Mouse (Mus musculus) limb, embryonic 11.5 days (tissue): ENCODE results near the gene Muc3. TPM values are rescaled to one million over a fixed set of nuclear protein-coding genes. Genes with fewer than 3 reads are reported as not detected.

Experiments
- ATAC-seq: fragments of 200-750 bp; cut with Nextera tagmentation; 2 replicates; pipeline ENCODE4 v1.8.0; 2017; ENCODE audit warnings: low read depth; ENCODE audit not compliant: insufficient number of reproducible peaks, low FRiP score, low TSS enrichment
- DNase-seq: peaks from one replicate; pipeline ENCODE4 v3.0.0-alpha.2; 2015; ENCODE audit warnings: low spot score
- H3K27ac ChIP-seq: fragments of 300-500 bp; sonication (generic); replicated peaks from 2 replicates; pipeline ENCODE4 v1.5.1; 2014; ENCODE audit warnings: low read depth, mild to moderate bottlenecking, low read length
- H3K27me3 ChIP-seq: fragments of 300-500 bp; sonication (generic); 2 replicates; pipeline ENCODE4 v1.6.1; 2014; ENCODE audit warnings: mild to moderate bottlenecking, low read length, mixed read lengths; ENCODE audit not compliant: control insufficient read depth, insufficient read depth
- H3K36me3 ChIP-seq: fragments of 300-500 bp; sonication (generic); 2 replicates; pipeline ENCODE4 v1.6.1; 2014; ENCODE audit warnings: mild to moderate bottlenecking, low read length, moderate library complexity, mixed read lengths; ENCODE audit not compliant: control insufficient read depth, insufficient read depth
- H3K4me1 ChIP-seq: fragments of 300-500 bp; sonication (generic); 2 replicates; pipeline ENCODE4 v1.6.1; 2014; ENCODE audit warnings: low read length, mixed read lengths; ENCODE audit not compliant: control insufficient read depth, insufficient read depth
- H3K4me2 ChIP-seq: fragments of 300-500 bp; sonication (generic); 2 replicates; pipeline ENCODE4 v1.6.1; 2014; ENCODE audit warnings: low read depth, mild to moderate bottlenecking, moderate library complexity; ENCODE audit not compliant: severe bottlenecking
- H3K4me3 ChIP-seq: fragments of 300-500 bp; sonication (generic); 2 replicates; pipeline ENCODE4 v1.5.1; 2014; ENCODE audit warnings: low read depth, low read length
- H3K9ac ChIP-seq: fragments of 300-500 bp; sonication (generic); 2 replicates; pipeline ENCODE4 v1.6.1; 2014; ENCODE audit warnings: mild to moderate bottlenecking, low read length
- H3K9me3 ChIP-seq: fragments of 300-500 bp; sonication (generic); 2 replicates; pipeline ENCODE4 v1.6.1; 2016; ENCODE audit warnings: low read length; ENCODE audit not compliant: control insufficient read depth
- WGBS: fragments of 180-500 bp; shearing (Covaris S2); extraction: QIAGEN DNeasy Blood & Tissue Kit; methylation state at CpG from one replicate; pipeline ENCODE4 v1.1.7; 2014; 5-methylcytosine and 5-hydroxymethylcytosine counted together
- polyA plus RNA-seq: library from polyadenylated mRNA; unstranded; fragments of >200 nt; fragmentation: Nextera tagmentation; extraction: Ambion mirVana; gene quantifications from 2 replicates; pipeline ENCODE4 v1.2.1, GENCODE M21; 2014

Muc3 gene
- polyA plus RNA-seq, 1 experiment from 2014 or later = not detected

- Histone ChIP-seq H3K27ac (no peak overlapping the region), H3K4me2 (no peak overlapping the region), H3K27me3 (no peaks in the 10 kb centered on the region), H3K4me1 (peaks cover 6% of the 10 kb centered on the region; the same call in 1 of the 2 replicates), H3K4me3 (no peak overlapping the region), H3K36me3 (peaks cover 12% of the 10 kb centered on the region), H3K9ac (no peak overlapping the region), H3K9me3 (no peaks in the 10 kb centered on the region)
- WGBS = 82% methylated on average over 2 of the region's 2 CpGs
- ATAC-seq = no peak
- DNase-seq = no peak
Observed at GRCm38 (mm10) chr5:137116987-137117386, 32.1 kb downstream of the Muc3 start.

DNA sequence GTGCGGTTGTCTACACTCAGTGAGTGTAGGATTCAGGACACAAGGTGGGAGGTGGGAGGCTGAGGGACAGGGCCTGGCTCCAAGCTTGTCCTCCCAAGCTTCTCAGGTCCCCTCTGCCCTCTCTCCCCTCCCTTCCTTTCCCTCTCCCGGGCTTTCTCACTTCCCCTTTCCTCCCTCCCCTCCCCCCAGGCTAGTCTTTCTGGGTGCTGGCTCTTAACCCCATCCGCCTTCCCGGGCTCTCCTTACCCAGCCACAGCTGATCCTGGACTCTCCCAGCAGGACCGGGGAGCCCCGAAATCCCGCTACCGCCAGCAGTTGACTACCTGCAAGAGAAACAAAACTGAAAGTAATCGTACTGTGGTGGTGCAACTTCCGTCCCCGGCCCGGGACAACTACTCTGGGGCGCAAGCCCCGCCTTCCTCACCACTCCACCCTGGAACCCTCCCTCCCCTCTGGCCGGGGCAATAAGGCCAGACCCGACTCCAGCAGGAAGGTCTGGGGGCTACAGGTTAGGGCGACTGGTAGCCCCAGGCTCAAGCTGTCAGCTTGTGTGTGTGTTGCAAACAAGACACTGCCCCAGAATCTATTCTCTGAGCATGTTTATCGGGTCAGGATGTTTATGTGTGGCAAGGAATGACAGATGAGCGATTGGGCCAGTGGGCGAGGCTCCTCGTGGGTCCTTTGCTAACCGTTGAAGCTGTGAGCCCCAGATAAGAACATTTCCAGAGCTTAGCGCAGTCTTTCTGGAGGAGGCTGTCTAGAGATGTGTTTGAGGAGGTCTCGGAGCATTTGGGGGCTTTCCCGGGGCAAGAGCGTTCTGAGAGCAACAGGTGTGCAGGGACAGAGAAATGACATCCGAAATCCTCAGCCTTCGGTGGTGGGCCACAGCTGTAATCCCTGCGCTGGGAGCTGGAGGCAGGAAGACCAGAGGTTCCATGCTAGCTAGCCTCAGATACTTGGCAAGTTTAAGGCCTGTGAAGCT is 33.0 kb downstream of the Muc3 start, which contains the start of gene Trim56:
Gene Trim56 (minus strand): TSS at position 344 of the 982 bp plus-strand sequence.
- Histone ChIP-seq H3K4me2 (peak within 1 kb of the TSS; percentile 47), H3K4me1 (peaks cover 6% of the 10 kb centered on the region; the same call in 1 of the 2 replicates), H3K9me3 (no peaks in the 10 kb centered on the region), H3K36me3 (peaks cover 12% of the 10 kb centered on the region), H3K9ac (peak within 1 kb of the TSS; percentile 64), H3K27me3 (no peaks in the 10 kb centered on the region), H3K4me3 (peak within 1 kb of the TSS; percentile 49), H3K27ac (no peak within 1 kb of the TSS)
- peak; percentile 75 for DNase-seq
- ATAC-seq = peak; percentile 63; the same call in 1 of the 2 replicates
- 12% methylated on average over 29 of the region's 29 CpGs for WGBS

DNA sequence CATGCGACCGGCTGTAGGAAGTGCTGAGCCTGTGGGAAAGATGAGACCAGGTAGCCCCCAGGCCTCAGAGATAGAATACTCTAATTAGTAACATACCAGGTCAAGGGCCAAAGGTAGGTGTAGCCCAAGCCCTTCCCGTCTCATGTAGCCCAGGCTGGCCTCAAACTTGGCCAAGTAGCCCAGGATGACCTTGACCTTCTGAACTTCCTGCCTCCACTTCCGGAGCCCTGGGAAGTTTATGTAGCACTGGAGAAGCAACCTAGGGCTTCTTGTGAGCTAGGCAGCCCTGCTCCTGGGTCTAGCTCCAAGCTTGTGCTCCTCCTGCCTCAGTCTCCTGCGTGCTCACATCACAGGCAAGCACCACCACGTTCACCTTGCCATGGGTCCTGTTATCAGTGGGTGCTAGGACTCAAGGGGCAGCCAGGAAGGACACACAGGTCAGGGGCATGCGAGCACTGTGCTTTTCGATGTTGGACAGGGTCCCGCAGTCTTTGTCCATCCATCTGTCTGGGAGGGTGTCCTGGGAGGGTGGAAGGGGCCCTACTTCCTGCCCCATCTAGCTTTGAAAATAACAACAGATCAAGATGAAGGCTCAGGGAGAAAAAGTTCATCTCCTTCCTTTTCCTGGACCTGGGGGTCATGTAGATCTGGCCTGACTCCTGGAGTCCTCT is 34.1 kb downstream of the Muc3 start:
- peaks cover 6% of the 10 kb centered on the region; the same call in 1 of the 2 replicates for H3K4me1 ChIP-seq
- peak overlapping the region; percentile 49; the same call in 1 of the 2 replicates for H3K4me3 ChIP-seq
- H3K27me3 ChIP-seq = no peaks in the 10 kb centered on the region
- H3K9ac ChIP-seq = peak overlapping the region; percentile 28; the same call in 1 of the 2 replicates
- 84% methylated on average over 9 of the region's 9 CpGs for WGBS
- DNase-seq = no peak
- peak overlapping the region; percentile 47 for H3K4me2 ChIP-seq
- ATAC-seq = no peak
- no peak overlapping the region for H3K27ac ChIP-seq
- no peaks in the 10 kb centered on the region for H3K9me3 ChIP-seq
- H3K36me3 ChIP-seq = peaks cover 12% of the 10 kb centered on the region

DNA sequence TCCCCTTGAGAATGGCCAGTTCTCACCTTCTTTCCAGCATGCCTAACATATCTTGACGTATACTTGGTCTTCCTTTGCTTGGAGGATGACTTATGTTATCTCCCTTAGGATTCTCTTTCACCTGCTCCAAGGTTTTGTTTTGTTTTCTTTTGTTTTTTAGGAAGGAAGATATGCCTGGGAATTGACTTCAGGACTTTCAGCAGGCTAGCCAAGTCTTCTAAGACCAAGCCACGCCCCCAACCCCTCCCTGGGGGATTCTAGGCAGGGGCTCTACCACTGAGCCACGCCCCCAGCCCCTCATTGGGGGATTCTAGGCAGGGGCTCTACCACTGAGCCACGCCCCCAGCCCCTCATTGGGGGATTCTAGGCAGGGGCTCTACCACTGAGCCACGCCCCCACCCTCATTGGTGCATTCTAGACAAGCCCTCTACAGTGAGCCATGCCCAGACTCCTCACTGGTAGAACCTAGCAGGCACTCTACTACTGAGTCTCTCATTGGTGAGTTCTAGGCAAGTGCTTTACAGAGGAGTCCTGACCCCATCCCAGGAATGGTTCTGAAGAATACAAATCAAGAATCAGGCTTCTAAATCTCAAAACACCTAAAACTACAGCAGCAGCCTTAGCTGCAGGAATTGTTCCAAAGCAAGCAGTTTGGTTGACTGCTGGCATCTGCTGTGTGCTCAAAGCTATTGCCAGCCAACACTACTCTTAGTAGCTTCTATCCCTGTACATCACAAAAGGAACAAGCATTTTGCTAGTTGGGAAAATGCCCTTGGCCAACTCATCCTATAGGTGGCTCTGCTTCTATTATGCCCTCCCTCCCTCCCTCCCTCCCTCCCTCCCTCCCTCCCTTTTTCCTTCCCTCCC is 37.3 kb downstream of the Muc3 start:
- no peak overlapping the region for H3K27ac ChIP-seq
- H3K27me3 ChIP-seq = no peaks in the 10 kb centered on the region
- H3K36me3 ChIP-seq = peaks cover 12% of the 10 kb centered on the region
- H3K4me2 ChIP-seq = no peak overlapping the region
- ATAC-seq (no peak), DNase-seq (no peak)
- no peaks in the 10 kb centered on the region for H3K9me3 ChIP-seq
- 71% methylated on average over 5 of the region's 5 CpGs for WGBS
- no peak overlapping the region for H3K4me3 ChIP-seq
- H3K4me1 ChIP-seq = peaks cover 6% of the 10 kb centered on the region; the same call in 1 of the 2 replicates
- no peak overlapping the region for H3K9ac ChIP-seq

DNA sequence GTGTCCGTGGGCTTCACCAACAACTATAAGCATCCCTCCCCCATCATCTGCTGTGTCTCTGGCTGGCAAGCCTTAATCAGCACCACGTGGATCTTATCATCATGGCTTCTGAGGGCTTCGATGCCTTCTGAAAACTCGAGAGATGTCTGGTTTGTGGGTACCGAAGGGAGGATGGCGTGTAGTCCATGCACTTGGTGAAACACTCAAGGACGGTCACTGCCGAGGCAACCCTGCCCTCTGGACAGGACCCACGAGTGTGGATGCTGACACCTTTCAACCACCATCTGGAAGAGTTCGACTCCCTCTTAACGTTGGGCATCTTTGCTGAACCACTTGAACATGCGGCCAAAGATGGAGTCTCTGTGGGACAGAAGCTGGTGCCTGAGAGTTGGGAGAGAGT is 38.3 kb downstream of the Muc3 start:
- Histone ChIP-seq H3K4me2 (no peak overlapping the region), H3K9ac (no peak overlapping the region), H3K27ac (no peak overlapping the region), H3K27me3 (no peaks in the 10 kb centered on the region), H3K9me3 (no peaks in the 10 kb centered on the region), H3K36me3 (peaks cover 12% of the 10 kb centered on the region), H3K4me1 (peaks cover 6% of the 10 kb centered on the region; the same call in 1 of the 2 replicates), H3K4me3 (no peak overlapping the region)
- WGBS = 90% methylated on average over 12 of the region's 12 CpGs
- DNase-seq (no peak), ATAC-seq (no peak)

DNA sequence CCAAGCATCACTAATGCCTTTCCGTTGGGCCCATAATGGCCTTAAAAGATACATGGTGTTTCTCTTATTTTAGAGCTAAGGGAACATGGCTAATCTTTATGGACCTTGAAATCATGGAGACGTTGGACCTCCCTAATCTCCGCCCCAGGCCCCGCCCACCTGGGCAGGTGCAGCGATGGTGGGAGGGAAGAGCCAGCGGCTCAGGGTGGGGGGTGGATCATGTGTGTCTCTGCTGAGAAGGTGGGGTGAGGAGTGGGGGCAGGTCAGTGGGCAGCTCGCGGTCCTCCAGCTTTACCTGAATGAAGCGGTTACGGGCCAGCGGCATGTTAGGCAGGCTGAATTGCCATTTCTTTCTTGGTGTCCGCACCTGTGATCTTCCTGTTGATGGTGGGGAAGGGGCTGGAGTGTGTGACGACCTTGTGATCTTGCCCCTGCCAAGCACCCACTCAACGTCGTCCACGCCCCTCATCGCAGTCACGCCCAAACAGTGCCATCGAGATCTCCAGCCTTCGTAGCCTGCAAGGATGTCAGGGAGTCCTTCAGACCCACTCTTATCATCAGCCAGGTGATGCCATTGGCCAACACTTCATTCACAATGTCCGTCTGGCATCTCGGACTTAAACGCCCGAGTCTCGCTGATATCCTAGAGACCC is 39.1 kb downstream of the Muc3 start:
- no peak for DNase-seq
- 52% methylated on average over 25 of the region's 25 CpGs for WGBS
- Histone ChIP-seq H3K27me3 (no peaks in the 10 kb centered on the region), H3K4me1 (peaks cover 1% of the 10 kb centered on the region; the same call in 1 of the 2 replicates), H3K4me3 (no peak overlapping the region), H3K9ac (no peak overlapping the region), H3K36me3 (peaks cover 12% of the 10 kb centered on the region), H3K4me2 (no peak overlapping the region), H3K9me3 (no peaks in the 10 kb centered on the region), H3K27ac (no peak overlapping the region)
- no peak for ATAC-seq

- DNase-seq (no peak), ATAC-seq (no peak)
- no peaks in the 10 kb centered on the region for H3K4me1 ChIP-seq
- WGBS = 73% methylated on average over 6 of the region's 6 CpGs
- H3K36me3 ChIP-seq = no peaks in the 10 kb centered on the region
- no peak overlapping the region for H3K9ac ChIP-seq
- no peaks in the 10 kb centered on the region for H3K9me3 ChIP-seq
- no peaks in the 10 kb centered on the region for H3K27me3 ChIP-seq
- H3K4me2 ChIP-seq = no peak overlapping the region
- H3K4me3 ChIP-seq = no peak overlapping the region
- H3K27ac ChIP-seq = no peak overlapping the region
Observed at GRCm38 (mm10) chr5:137108111-137108510, 41.0 kb downstream of the Muc3 start.
